Mouse (Mus musculus): ENCODE results near the gene Cs. TPM values are rescaled to one million over a fixed set of nuclear protein-coding genes. Genes with fewer than 3 reads are reported as not detected.
A peak's percentile ranks its signal among the peaks of the same experiment; 100 is the strongest.
"Not testable (repeated sequence)": the region's sequence is repeated elsewhere in the genome, so short reads cannot be mapped to it uniquely, and the experiment has no call there.

The Cs gene
- total RNA-seq, 2 experiments from 2014 or later: 226 to 235 TPM

GRCm38 (mm10) chr10:128310902-128311301 is 26.6 kb upstream of the Cs start:
- no peak for DNase-seq (ENCODE audit: low spot score in 2 of 2)
- Histone ChIP-seq H3K27ac (no peak overlapping the region), H3K4me3 (no peak overlapping the region)
- no peak for TF ChIP-seq CTCF (conservative IDR thresholded peaks at IDR 0.05)

GRCm38 (mm10) chr10:128315578-128315977 is 22.0 kb upstream of the Cs start:
- TF ChIP-seq CTCF (conservative IDR thresholded peaks at IDR 0.05): no peak
- no peak for DNase-seq (ENCODE audit: low spot score in 2 of 2)
- Histone ChIP-seq H3K4me3 (no peak overlapping the region), H3K27ac (no peak overlapping the region)

DNA sequence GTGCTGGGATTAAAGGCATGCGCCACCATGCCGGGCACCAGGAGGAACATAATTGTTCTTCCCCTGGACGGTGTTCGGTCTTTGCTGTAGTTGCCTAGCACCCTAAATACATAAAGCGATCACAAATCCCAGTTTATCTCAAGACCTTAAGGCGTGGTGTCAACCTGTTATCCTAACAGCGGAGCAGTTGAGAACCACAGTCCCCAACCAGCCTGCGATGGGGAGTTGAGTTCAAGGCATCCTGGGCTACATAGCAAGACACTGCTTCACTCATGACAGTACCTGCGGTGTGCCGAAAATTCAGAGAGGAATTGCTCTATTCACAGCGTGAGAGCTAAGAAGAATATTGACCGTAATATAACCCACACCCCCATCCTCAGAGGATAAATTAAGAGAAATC is 15.9 kb upstream of the Cs start:
- DNase-seq (ENCODE audit: low spot score in 2 of 2): no peak
- Histone ChIP-seq H3K4me3 (peak overlapping the region; percentile 92), H3K27ac (peak overlapping the region; percentile 98)
- no peak for TF ChIP-seq CTCF (conservative IDR thresholded peaks at IDR 0.05)

DNA sequence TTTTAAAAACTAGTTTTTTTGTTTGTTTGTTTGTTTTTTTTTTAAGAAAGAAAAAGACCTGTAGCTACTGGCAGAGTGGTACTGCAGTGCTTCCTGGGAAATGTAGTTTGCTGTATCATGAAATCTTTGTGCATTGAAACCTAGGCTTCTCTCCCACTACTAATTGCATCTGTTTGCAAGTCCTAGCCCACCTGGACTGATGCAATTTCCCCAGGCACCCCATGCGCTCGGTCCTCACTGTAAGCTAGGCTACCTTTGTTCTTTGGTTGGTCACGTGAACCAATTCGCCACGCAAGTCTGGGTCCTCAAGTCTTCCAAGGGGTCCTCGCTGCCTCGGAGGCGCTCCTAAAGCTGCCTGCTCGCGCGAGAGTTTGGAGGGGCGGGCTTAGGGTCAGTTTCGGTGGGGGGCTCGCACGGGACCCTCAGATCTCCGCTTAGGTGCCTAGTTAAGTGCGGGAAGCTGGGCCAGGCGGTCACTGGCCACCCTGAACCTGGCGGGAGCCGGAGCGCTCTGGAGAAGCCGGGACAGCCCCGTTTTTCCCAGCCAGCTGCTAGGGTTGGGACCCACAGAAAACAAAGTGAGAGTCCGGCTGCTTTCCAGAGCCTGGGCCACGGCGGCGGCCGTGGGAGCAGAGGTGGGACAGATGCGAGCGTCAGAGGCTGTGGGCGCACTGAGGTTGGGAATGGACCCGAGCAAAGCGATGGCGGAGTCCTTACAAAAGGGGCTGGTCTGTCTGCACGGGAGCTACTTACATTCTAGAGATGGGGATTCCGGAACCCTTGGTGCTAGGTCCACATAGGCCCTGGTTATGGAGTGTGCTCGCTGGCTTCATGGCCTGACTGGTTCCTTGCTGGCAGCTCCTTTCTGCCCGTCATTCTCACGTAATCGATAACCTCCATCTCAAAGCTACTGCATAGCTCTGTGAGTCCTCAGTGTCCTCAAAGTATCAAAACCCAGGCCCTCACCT is 15.1 kb upstream of the Cs start, which contains the start of gene Cnpy2:
TSS of gene Cnpy2 (plus strand) at position 319 of the 968 bp plus-strand sequence.
- peak; percentile 77 to 79 for DNase-seq (ENCODE audit: low spot score in 2 of 2)
- peak within 1 kb of the TSS; percentile 98 for H3K27ac ChIP-seq
- TF ChIP-seq CTCF (conservative IDR thresholded peaks at IDR 0.05): no peak
- H3K4me3 ChIP-seq: peak within 1 kb of the TSS; percentile 92

GRCm38 (mm10) chr10:128323516-128323915 is 14.0 kb upstream of the Cs start:
- Histone ChIP-seq H3K27ac (peak overlapping the region; percentile 98), H3K4me3 (peak overlapping the region; percentile 92)
- no peak for DNase-seq (ENCODE audit: low spot score in 2 of 2)
- TF ChIP-seq CTCF (conservative IDR thresholded peaks at IDR 0.05): no peak

- no peak for DNase-seq (ENCODE audit: low spot score in 2 of 2)
Measured at GRCm38 (mm10) chr10:128326825-128327224, 10.7 kb upstream of the Cs start.

DNA sequence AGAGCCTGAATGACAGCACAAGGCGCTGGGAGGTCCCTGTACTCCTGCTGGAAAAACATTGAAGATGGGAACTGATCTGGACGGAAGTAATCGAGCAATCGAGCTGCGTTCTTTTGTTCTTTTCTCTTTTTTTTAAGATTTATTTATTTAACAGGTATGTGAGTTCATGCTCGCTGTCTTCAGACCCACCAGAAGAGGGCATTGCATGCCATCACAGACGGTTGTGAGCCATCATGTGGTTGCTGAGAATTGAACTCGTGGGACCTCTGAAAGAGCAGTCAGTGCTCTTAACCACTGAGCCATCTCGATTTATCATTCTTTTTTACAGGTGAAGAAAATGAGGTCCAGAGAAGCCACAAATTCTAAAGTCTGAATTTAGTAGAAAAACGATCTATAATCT is 9.9 kb upstream of the Cs start:
- Histone ChIP-seq H3K27ac (no peak overlapping the region), H3K4me3 (no peak overlapping the region)
- TF ChIP-seq CTCF (conservative IDR thresholded peaks at IDR 0.05): peak; percentile 47
- no peak for DNase-seq (ENCODE audit: low spot score in 2 of 2)

More at GRCm38 (mm10) chr10:128326825-128327224, 10.7 kb upstream of the Cs start:
- no peak overlapping the region for H3K27ac ChIP-seq
- TF ChIP-seq CTCF (conservative IDR thresholded peaks at IDR 0.05): no peak
- no peak overlapping the region for H3K4me3 ChIP-seq

DNA sequence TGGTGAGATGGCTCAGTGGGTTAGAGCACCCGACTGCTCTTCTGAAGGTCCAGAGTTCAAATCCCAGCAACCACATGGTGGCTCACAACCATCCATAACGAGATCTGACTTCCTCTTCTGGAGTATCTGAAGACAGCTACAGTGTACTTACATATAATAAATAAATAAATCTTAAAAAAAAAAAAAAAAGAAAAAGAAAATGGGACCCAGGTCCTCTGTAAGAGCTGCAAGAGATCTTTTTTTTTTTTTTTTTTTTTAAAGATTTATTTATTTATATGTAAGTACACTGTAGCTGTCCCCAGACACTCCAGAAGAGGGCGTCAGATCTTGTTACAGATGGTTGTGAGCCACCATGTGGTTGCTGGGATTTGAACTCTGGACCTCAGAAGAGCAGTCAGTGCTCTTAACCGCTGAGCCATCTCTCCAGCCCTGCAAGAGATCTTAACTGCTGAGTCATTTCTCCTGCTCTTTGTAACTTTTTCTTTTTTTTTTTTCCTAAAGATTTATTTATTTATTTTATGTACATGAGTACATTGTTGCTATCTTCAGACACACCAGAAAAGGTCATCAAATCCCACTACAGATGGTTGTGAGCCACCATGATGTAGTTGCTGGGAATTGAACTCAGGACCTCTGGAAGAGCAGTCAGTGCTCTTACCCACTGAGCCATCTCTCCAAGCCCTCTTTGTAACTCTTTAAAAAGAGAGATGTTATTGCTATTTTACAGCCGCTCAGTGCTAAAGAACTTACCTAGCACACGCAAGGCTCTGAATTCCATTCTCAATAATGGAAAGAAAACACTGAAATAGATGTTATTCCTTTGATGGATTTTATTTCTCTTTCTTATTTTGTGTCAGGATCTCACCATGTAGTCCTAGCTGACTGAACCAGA is 4.9 kb upstream of the Cs start:
- not testable (repeated sequence) for H3K27ac ChIP-seq; H3K4me3 ChIP-seq; DNase-seq (ENCODE audit: low spot score in 2 of 2)

DNA sequence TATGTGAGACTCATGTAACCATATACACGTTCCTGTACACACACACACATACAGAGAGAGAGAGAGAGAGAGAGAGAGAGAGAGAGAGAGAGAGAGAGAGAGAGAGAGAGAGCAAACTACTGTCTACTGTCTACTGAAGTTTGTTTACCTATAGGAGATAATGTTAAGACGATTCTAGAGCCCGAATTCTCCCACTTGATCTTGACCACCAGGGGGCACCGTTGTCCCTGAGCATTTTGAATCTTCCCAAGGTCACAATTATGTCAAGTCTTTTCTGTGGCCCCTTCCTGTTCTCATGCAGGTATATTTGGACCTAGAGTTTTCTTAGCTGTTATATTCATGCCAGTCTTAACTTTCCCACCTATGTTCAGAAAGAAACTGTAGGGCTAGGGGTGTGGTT is 2.0 kb upstream of the Cs start:
- DNase-seq (ENCODE audit: low spot score in 2 of 2): peak in 1 of 2 experiments; percentile 67
- peak; percentile 80 for TF ChIP-seq CTCF (conservative IDR thresholded peaks at IDR 0.05)
- peak overlapping the region; percentile 53; the same call in 1 of the 2 replicates for H3K27ac ChIP-seq
- H3K4me3 ChIP-seq: no peak overlapping the region

GRCm38 (mm10) chr10:128336195-128336594 is 1.3 kb upstream of the Cs start:
- TF ChIP-seq CTCF (conservative IDR thresholded peaks at IDR 0.05): no peak
- Histone ChIP-seq H3K4me3 (no peak overlapping the region), H3K27ac (peak overlapping the region; percentile 53; the same call in 1 of the 2 replicates)
- no peak for DNase-seq (ENCODE audit: low spot score in 2 of 2)

DNA sequence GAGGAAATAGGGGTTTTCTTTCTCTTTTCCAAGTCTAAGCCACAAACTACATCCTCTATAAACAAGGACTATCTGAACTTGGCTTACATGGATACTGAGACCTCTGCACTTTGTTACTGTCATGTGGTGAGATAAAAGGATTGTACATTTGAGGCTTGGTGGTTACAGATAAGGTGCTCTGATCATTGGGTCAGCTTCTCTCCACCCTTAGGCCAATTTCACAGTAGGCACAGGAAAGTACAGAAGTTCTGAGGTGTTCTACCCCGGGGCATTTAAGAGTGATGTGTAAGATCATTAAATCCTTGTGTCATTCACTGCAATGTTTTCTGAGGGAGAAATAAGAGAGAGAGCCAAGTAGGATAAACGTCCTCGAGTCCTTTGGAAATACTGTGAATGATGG is 937 bp upstream of the Cs start:
- no peak for DNase-seq (ENCODE audit: low spot score in 2 of 2)
- H3K4me3 ChIP-seq: peak overlapping the region; percentile 89
- no peak for TF ChIP-seq CTCF (conservative IDR thresholded peaks at IDR 0.05)
- peak overlapping the region; percentile 95 for H3K27ac ChIP-seq

DNA sequence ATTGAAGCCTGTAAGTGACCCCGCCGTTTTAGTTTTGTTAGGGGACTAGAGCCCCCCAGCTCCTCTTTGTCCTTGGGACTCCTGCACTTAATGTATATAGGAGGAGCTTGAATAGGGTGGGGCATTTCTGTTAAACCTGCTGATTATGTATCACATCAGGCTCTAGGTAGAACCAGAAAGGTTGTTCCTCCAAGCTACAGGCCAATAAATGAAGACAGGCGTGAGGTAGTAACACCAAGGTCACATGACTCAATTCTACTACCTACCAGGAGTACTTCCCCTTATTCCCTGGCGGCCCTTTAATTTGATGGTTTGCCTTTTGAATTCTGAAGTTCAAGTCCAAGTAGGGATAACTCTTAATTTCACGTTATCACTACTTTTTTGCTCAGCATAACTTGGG is 881 bp downstream of the Cs start:
- Histone ChIP-seq H3K4me3 (peak overlapping the region; percentile 89), H3K27ac (peak overlapping the region; percentile 95)
- no peak for DNase-seq (ENCODE audit: low spot score in 2 of 2)
- TF ChIP-seq CTCF (conservative IDR thresholded peaks at IDR 0.05): no peak

DNA sequence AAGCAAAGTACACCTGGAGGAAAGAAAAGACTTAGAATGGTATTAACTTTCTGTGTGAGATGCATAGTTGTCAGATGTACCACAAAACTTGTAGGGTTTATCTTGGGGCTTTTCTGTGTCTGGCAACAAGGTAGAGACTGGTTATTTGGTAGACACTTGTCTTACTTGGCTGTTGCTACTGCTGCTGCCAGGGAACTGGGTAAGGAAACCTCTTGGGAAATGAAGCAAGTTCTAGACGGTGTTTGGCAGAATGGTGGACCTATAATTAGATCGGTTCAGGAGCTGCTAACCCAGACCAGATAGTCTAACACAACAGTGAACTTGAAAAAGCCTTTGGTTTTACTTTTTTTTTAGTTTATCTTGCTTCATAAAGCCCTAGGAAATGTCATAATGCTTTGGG is 1.4 kb downstream of the Cs start:
- Histone ChIP-seq H3K4me3 (peak overlapping the region; percentile 89), H3K27ac (peak overlapping the region; percentile 95)
- TF ChIP-seq CTCF (conservative IDR thresholded peaks at IDR 0.05): no peak
- DNase-seq (ENCODE audit: low spot score in 2 of 2): no peak

Data from layer of hippocampus, adult 2 months (tissue).